Mouse (Mus musculus) stomach, embryonic 15.5 days (tissue): Measurements from ENCODE around the gene Ppl. TPM values are rescaled to one million over a fixed set of nuclear protein-coding genes. Genes with fewer than 3 reads are reported as not detected.

Source experiments
- polyA plus RNA-seq: library from polyadenylated mRNA; unstranded; fragments of >200 nt; fragmentation: Nextera tagmentation; extraction: Ambion mirVana; gene quantifications from 2 replicates; pipeline ENCODE4 v1.2.1, GENCODE M21; 2015

Ppl gene
- polyA plus RNA-seq, 1 experiment from 2014 or later, result 28.2 TPM

Other genes with a start within 250 kb of the Ppl start
- 75.7 and 78.5 TPM in 2 replicates for gene Mgrn1, start 246.2 kb downstream of the Ppl start, polyA plus RNA-seq
- 140 and 143 TPM in 2 replicates for gene Nudt16l1, start 193.7 kb downstream of the Ppl start, polyA plus RNA-seq
- gene Anks3, start 168.2 kb downstream of the Ppl start, polyA plus RNA-seq, result 48.7 and 53.0 TPM in 2 replicates
- not detected in 2 replicates for gene Sept12, start 134.6 kb downstream of the Ppl start, polyA plus RNA-seq
- 59.7 and 65.9 TPM in 2 replicates for gene Smim22, start 125.1 kb downstream of the Ppl start, polyA plus RNA-seq
- 54.9 and 57.0 TPM in 2 replicates for gene Rogdi, start 118.9 kb downstream of the Ppl start, polyA plus RNA-seq
- 118 and 138 TPM in 2 replicates for gene Glyr1, start 82.6 kb downstream of the Ppl start, polyA plus RNA-seq
- 16.8 and 17.9 TPM in 2 replicates for gene Ubn1, start 82.4 kb downstream of the Ppl start, polyA plus RNA-seq
- gene Sec14l5, start 14.7 kb upstream of the Ppl start, polyA plus RNA-seq, result 0.05 and 0.14 TPM in 2 replicates
- gene Nagpa, start 71.6 kb upstream of the Ppl start, polyA plus RNA-seq, result 21.1 and 22.1 TPM in 2 replicates
- 3.9 and 5.3 TPM in 2 replicates for gene AU021092, start 89.9 kb upstream of the Ppl start, polyA plus RNA-seq
- gene Alg1, start 101.2 kb upstream of the Ppl start, polyA plus RNA-seq, result 32.3 and 34.5 TPM in 2 replicates
- 31.5 and 33.7 TPM in 2 replicates for gene Eef2kmt, start 123.6 kb upstream of the Ppl start, polyA plus RNA-seq